Mouse (Mus musculus): Measurements from ENCODE around the gene Tlcd1.

GRCm38 (mm10) chr11:78160675-78161074 lies 15.8 kb upstream of the Tlcd1 start:
- TF ChIP-seq CTCF (IDR thresholded peaks at IDR 0.05; ENCODE audit: low read depth, low read length) (no peak), POLR2A (IDR thresholded peaks at IDR 0.05; ENCODE audit: extremely low read depth, insufficient read depth, low read length) (no peak)
